In the genomic region with DNA sequence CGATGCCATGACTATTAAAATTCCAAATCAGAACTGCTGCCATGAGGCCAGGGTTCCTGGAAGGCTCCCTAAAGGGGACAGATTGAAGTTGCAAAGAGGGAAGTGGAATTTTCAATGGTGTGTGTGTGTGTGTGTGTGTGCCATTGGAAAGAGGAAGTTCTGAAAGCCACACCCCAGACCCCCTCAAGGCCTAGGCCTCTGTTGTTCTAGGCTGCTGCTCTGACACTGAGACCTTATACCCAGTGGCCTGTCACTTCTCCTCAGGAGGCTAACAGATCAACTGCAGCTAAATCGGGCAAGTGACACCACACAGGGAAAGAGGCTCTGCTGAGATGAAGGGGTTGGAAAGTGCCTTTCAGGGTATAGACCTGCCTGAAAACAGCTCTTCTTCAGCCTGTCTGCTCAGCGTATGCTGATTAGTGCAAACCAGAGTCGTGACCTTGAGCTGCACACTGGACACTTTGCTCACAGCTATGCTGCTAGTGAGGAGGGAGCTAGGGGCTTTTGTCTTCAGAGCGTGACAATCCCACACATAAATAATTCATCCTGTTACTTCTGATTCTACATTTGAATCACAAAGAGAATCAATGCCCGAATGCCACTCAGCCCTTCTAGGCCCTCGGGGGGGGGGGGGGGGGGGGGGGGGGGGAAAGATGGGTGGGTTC, we compare ENCODE assay signal across 10 mouse cellular contexts.
DNase-seq lines count a peak whose midpoint lies in the region; ATAC-seq and TF ChIP-seq lines count a peak whose summit lies in the region.
"Had no signal": no experiment of that assay in that cellular context is flagged by ENCODE, and none has a peak within 500 bp of the region (broad histone marks: within the 10 kb centered on the region; RNA-seq: fewer than 3 reads in every experiment).

No protein-coding gene starts in this region.

- in situ Hi-C loops in ES-E14 (cut with MboI; ENCODE audit: low sequenced_read_pairs in 2 of 2, unreplicated experiment in 2 of 2): no loop called here

- no peaks in the 10 kb centered on the region for H3K9me3 ChIP-seq in ES-E14 (ENCODE audit: control insufficient read depth, insufficient read depth, low read depth, low read length)
- H3K9me3 ChIP-seq in midbrain, embryonic 12.5 days: no peaks in the 10 kb centered on the region
- H3K9me3 ChIP-seq: megakaryocyte, embryonic 14.5 days had no signal

- no peak overlapping the region for H3K4me3 ChIP-seq in ES-E14 (ENCODE audit: insufficient read depth in 1 of 2, low read depth in 1 of 2, low read length in 2 of 2, poor library complexity in 1 of 2, severe bottlenecking in 1 of 2)
- H3K4me3 ChIP-seq in midbrain, embryonic 12.5 days: no peak overlapping the region
- H3K4me3 ChIP-seq: megakaryocyte, embryonic 14.5 days had no signal

- H3K4me2 ChIP-seq in midbrain, embryonic 12.5 days (replicated peaks): 0 out of 2 replicates have a peak overlapping the region, but pooled peaks have one; percentile 7

- TF ChIP-seq CTCF in brain, embryonic 14.5 days (IDR thresholded peaks at IDR 0.05; ENCODE audit: borderline replicate concordance, extremely low read depth, insufficient read depth, insufficient read length): no peak

- TF ChIP-seq POLR2A in brain, embryonic 14.5 days (IDR thresholded peaks at IDR 0.05; ENCODE audit: borderline replicate concordance, extremely low read depth, insufficient read depth, insufficient read length, poor library complexity, severe bottlenecking): no peak

- no peaks in the 10 kb centered on the region for H3K27me3 ChIP-seq in midbrain, embryonic 12.5 days
- H3K27me3 ChIP-seq: megakaryocyte, embryonic 14.5 days had no signal

- H3K9ac ChIP-seq in ES-E14 (ENCODE audit: insufficient read depth, low read depth, low read length, poor library complexity, severe bottlenecking): no peak overlapping the region
- no peak overlapping the region for H3K9ac ChIP-seq in midbrain, embryonic 12.5 days (replicated peaks)

- H3K36me3 ChIP-seq in ES-E14 (ENCODE audit: control insufficient read depth, insufficient read depth, low read length, poor library complexity, severe bottlenecking): no peaks in the 10 kb centered on the region
- H3K36me3 ChIP-seq in midbrain, embryonic 12.5 days: no peaks in the 10 kb centered on the region
- H3K36me3 ChIP-seq: G1E had no signal

- no peak for DNase-seq in ES-E14 (ENCODE audit: low read depth, low spot score)
- peak; percentile 74 for DNase-seq in brain, embryonic 14.5 days (ENCODE audit: low read depth)
- DNase-seq in urinary bladder, postnatal 10 days (ENCODE audit: low spot score): no peak
- no peak for DNase-seq in ovary, postnatal 14 days (ENCODE audit: low spot score)
- no peak for DNase-seq in kidney, adult 9 months
- DNase-seq: kidney, adult 8-10 months had no signal

- H3K27ac ChIP-seq in ES-E14 (ENCODE audit: insufficient read depth, low read depth, low read length, poor library complexity, severe bottlenecking): no peak overlapping the region
- H3K27ac ChIP-seq in midbrain, embryonic 12.5 days (replicated peaks): peak overlapping the region; percentile 82

- peaks cover 0 to 6% of the 10 kb centered on the region in 2 experiments; a peak in 2 of 4 replicates for H3K4me1 ChIP-seq in ES-E14 (ENCODE audit: control insufficient read depth in 2 of 2, insufficient read depth in 2 of 2, low read length in 2 of 2, poor library complexity in 1 of 2)
- peaks cover 9% of the 10 kb centered on the region for H3K4me1 ChIP-seq in midbrain, embryonic 12.5 days
- H3K4me1 ChIP-seq: megakaryocyte, embryonic 14.5 days had no signal

- WGBS in midbrain, embryonic 12.5 days: 22% methylated on average over 6 of the region's 7 CpGs

- ATAC-seq in hematopoietic stem cell, adult 5-6 weeks (replicated peaks in 1 of 2; ENCODE audit: insufficient read depth in 1 of 2, low FRiP score in 2 of 2, low TSS enrichment in 1 of 2, low read depth in 1 of 2, poor library complexity in 2 of 2, severe bottlenecking in 2 of 2): peak; percentile 93
- ATAC-seq in midbrain, embryonic 12.5 days (ENCODE audit: low FRiP score, low read depth): peak; percentile 94

TF ChIP-seq in ES-E14, 5 proteins besides CTCF, POLR2A, EP300 and RAD21:
- no peak for TF ChIP-seq HCFC1 (IDR thresholded peaks at IDR 0.05; ENCODE audit: borderline replicate concordance, insufficient read depth, low read length)
- TF ChIP-seq CHD2 (IDR thresholded peaks at IDR 0.05; ENCODE audit: low read depth, low read length): no peak
- TF ChIP-seq ZNF384 (IDR thresholded peaks at IDR 0.05; ENCODE audit: low read depth, low read length): 0 out of 2 replicates have a peak, but pooled peaks have one; percentile 61
- TF ChIP-seq MAFK (IDR thresholded peaks at IDR 0.05; ENCODE audit: insufficient read depth, low read depth, low read length): no peak
- TF ChIP-seq ZC3H11A (IDR thresholded peaks at IDR 0.05; ENCODE audit: borderline replicate concordance, low read depth, low read length): no peak
